ENCODE assay signal across 9 mouse cellular contexts in genomic region chr15:77150000-77150399, GRCm38 (mm10).
DNase-seq lines count a peak whose midpoint lies in the region; ATAC-seq lines count a peak whose summit lies in the region.
"Had no signal": no experiment of that assay in that cellular context is flagged by ENCODE, and none has a peak within 500 bp of the region (broad histone marks: within the 10 kb centered on the region; RNA-seq: fewer than 3 reads in every experiment).

No protein-coding gene starts in this region.

- ATAC-seq in kidney, embryonic 16.5 days (ENCODE audit: low FRiP score, low TSS enrichment), result 0 out of 2 replicates have a peak, but pooled peaks have one; percentile 37
- 0 out of 2 replicates have a peak, but pooled peaks have one; percentile 15 for ATAC-seq in embryonic facial prominence, embryonic 14.5 days (ENCODE audit: low read depth)
- peak; percentile 1; the same call in 1 of the 2 replicates for ATAC-seq in intestine, embryonic 16.5 days
- no peak for ATAC-seq in midbrain, embryonic 16.5 days

- H3K36me3 ChIP-seq in kidney, embryonic 16.5 days (ENCODE audit: insufficient read depth, low read length), result no peaks in the 10 kb centered on the region
- peaks cover 5% of the 10 kb centered on the region; the same call in 1 of the 2 replicates for H3K36me3 ChIP-seq in embryonic facial prominence, embryonic 14.5 days (ENCODE audit: control insufficient read depth, insufficient read depth, low read length)
- no peaks in the 10 kb centered on the region for H3K36me3 ChIP-seq in intestine, embryonic 16.5 days (ENCODE audit: control insufficient read depth, insufficient read depth, low read length)
- no peaks in the 10 kb centered on the region for H3K36me3 ChIP-seq in midbrain, embryonic 16.5 days (ENCODE audit: control insufficient read depth, insufficient read depth, low read length)

- DNase-seq in kidney, postnatal 36 days, result no peak
- peak; percentile 86 for DNase-seq in embryonic facial prominence, embryonic 14.5 days (ENCODE audit: low spot score)
- no peak for DNase-seq in thymus, postnatal 0 days (ENCODE audit: low spot score)
- no peak for DNase-seq in adrenal gland, postnatal 14 days
- DNase-seq in cerebellum, adult 18-20 months, result no peak

- H3K4me2 ChIP-seq in kidney, embryonic 16.5 days (replicated peaks; ENCODE audit: low read depth, low read length), result peak overlapping the region; percentile 61
- H3K4me2 ChIP-seq in embryonic facial prominence, embryonic 14.5 days (ENCODE audit: low read depth, low read length), result peak overlapping the region; percentile 58
- peak overlapping the region; percentile 44 for H3K4me2 ChIP-seq in intestine, embryonic 16.5 days (ENCODE audit: low read depth, low read length)
- H3K4me2 ChIP-seq in midbrain, embryonic 16.5 days (ENCODE audit: low read length), result peak overlapping the region; percentile 67

- peak overlapping the region; percentile 65; the same call in 1 of the 2 replicates for H3K9ac ChIP-seq in kidney, embryonic 16.5 days (replicated peaks; ENCODE audit: low read length)
- peak overlapping the region; percentile 61 for H3K9ac ChIP-seq in embryonic facial prominence, embryonic 14.5 days (ENCODE audit: low read depth, low read length)
- peak overlapping the region; percentile 60 for H3K9ac ChIP-seq in intestine, embryonic 16.5 days (ENCODE audit: low read depth, low read length)
- peak overlapping the region; percentile 67 for H3K9ac ChIP-seq in midbrain, embryonic 16.5 days (ENCODE audit: low read depth, low read length)

- H3K27me3 ChIP-seq in kidney, embryonic 16.5 days (ENCODE audit: insufficient read depth, low read length), result no peaks in the 10 kb centered on the region
- H3K27me3 ChIP-seq in embryonic facial prominence, embryonic 14.5 days (replicated peaks; ENCODE audit: control insufficient read depth, insufficient read depth, low read length), result no peaks in the 10 kb centered on the region
- H3K27me3 ChIP-seq in intestine, embryonic 16.5 days (replicated peaks; ENCODE audit: control insufficient read depth, insufficient read depth, low read length), result no peaks in the 10 kb centered on the region
- no peaks in the 10 kb centered on the region for H3K27me3 ChIP-seq in midbrain, embryonic 16.5 days (ENCODE audit: control insufficient read depth, insufficient read depth, low read depth, low read length)
- H3K27me3 ChIP-seq: Patski had no signal

- WGBS in kidney, embryonic 16.5 days, result 21% methylated on average over 3 of the region's 3 CpGs
- WGBS in embryonic facial prominence, embryonic 14.5 days, result 21% methylated on average over 3 of the region's 3 CpGs
- WGBS in intestine, embryonic 16.5 days, result 14% methylated on average over 2 of the region's 3 CpGs
- WGBS in midbrain, embryonic 16.5 days, result 21% methylated on average over 2 of the region's 3 CpGs

- H3K27ac ChIP-seq in kidney, embryonic 16.5 days (ENCODE audit: low read length), result peak overlapping the region; percentile 93
- peak overlapping the region; percentile 96 for H3K27ac ChIP-seq in embryonic facial prominence, embryonic 14.5 days (replicated peaks; ENCODE audit: low read depth, low read length)
- H3K27ac ChIP-seq in intestine, embryonic 16.5 days (ENCODE audit: low read length), result peak overlapping the region; percentile 76
- peak overlapping the region; percentile 75 for H3K27ac ChIP-seq in midbrain, embryonic 16.5 days (ENCODE audit: low read length)

- no peaks in the 10 kb centered on the region for H3K9me3 ChIP-seq in kidney, embryonic 16.5 days (ENCODE audit: low read length)
- H3K9me3 ChIP-seq in embryonic facial prominence, embryonic 14.5 days (ENCODE audit: control insufficient read depth, low read length), result no peaks in the 10 kb centered on the region
- H3K9me3 ChIP-seq in intestine, embryonic 16.5 days (ENCODE audit: control insufficient read depth, low read length), result no peaks in the 10 kb centered on the region
- H3K9me3 ChIP-seq in midbrain, embryonic 16.5 days (replicated peaks; ENCODE audit: control insufficient read depth, low read length, poor library complexity, severe bottlenecking), result no peaks in the 10 kb centered on the region

- H3K4me1 ChIP-seq in kidney, embryonic 16.5 days (ENCODE audit: insufficient read depth, low read length), result peaks cover 38% of the 10 kb centered on the region
- peaks cover 40% of the 10 kb centered on the region for H3K4me1 ChIP-seq in embryonic facial prominence, embryonic 14.5 days (ENCODE audit: control insufficient read depth, insufficient read depth, low read length)
- H3K4me1 ChIP-seq in intestine, embryonic 16.5 days (ENCODE audit: control insufficient read depth, insufficient read depth, low read length), result peaks cover 38% of the 10 kb centered on the region
- peaks cover 55% of the 10 kb centered on the region for H3K4me1 ChIP-seq in midbrain, embryonic 16.5 days (ENCODE audit: control insufficient read depth, insufficient read depth, low read length)

- H3K4me3 ChIP-seq in kidney, embryonic 16.5 days (ENCODE audit: low read length), result peak overlapping the region; percentile 26
- H3K4me3 ChIP-seq in embryonic facial prominence, embryonic 14.5 days (ENCODE audit: low read depth, low read length), result peak overlapping the region; percentile 46
- H3K4me3 ChIP-seq in intestine, embryonic 16.5 days (ENCODE audit: low read length), result peak overlapping the region; percentile 37
- H3K4me3 ChIP-seq in midbrain, embryonic 16.5 days (ENCODE audit: low read depth, low read length), result peak overlapping the region; percentile 62
